Mouse (Mus musculus): ENCODE data around the gene Haus6. TPM values are rescaled to one million over a fixed set of nuclear protein-coding genes. Genes with fewer than 3 reads are reported as not detected.
"Not testable (repeated sequence)": the region's sequence is repeated elsewhere in the genome, so short reads cannot be mapped to it uniquely, and the experiment has no call there.

Gene Haus6
- polyA plus RNA-seq, 1 experiment from 2014 or later, result 12.4 TPM

DNA sequence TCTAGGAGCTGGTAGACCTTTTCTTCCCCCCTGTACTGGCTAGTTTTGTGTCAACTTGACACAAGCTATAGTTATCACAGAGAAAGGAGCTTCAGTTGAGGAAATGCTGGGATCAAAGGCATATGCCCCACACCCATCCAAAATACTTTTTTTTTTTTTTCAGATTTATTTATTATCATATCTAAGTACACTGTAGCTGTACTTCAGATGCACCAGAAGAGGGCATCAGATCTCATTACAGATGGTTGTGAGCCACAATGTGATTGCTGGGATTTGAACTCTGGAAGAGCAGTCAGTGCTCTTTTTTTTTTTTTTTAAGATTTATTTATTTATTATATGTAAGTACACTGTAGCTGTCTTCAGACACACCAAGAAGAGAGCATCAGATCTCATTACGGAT lies 10.7 kb upstream of the Haus6 start:
- H3K9ac ChIP-seq; ATAC-seq (ENCODE audit: insufficient number of reproducible peaks, low FRiP score, low TSS enrichment, low read depth); H3K4me2 ChIP-seq (replicated peaks); H3K36me3 ChIP-seq; H3K9me3 ChIP-seq (replicated peaks); H3K27ac ChIP-seq (replicated peaks); H3K4me3 ChIP-seq (replicated peaks); H3K27me3 ChIP-seq; H3K4me1 ChIP-seq: not testable (repeated sequence)
- 93% methylated on average over 1 of the region's 1 CpGs for WGBS

DNA sequence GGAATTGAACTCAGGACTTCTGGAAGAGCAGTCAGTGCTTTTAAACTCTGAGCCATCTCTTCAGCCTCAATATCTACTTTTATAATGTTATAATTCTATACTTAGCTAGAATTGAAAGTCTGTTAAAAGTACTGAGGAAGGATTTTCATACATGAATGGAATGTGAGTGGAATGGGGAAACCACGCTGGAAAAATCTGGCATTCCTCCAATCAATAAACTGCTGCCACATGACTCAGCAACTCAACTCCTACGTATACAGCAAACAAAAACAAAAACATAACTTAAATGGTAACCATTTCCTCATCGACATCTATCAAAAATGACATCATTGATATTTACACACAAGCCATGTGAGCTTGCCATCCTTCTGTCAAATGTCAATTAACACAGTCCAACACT lies 10.3 kb upstream of the Haus6 start:
- Histone ChIP-seq H3K9ac (no peak overlapping the region), H3K4me2 (replicated peaks) (no peak overlapping the region), H3K36me3 (no peaks in the 10 kb centered on the region), H3K27ac (replicated peaks) (no peak overlapping the region), H3K9me3 (replicated peaks) (no peaks in the 10 kb centered on the region), H3K27me3 (no peaks in the 10 kb centered on the region), H3K4me3 (replicated peaks) (no peak overlapping the region), H3K4me1 (no peaks in the 10 kb centered on the region)
- WGBS, result 44% methylated on average over 3 of the region's 3 CpGs
- ATAC-seq (ENCODE audit: insufficient number of reproducible peaks, low FRiP score, low TSS enrichment, low read depth), result no peak

DNA sequence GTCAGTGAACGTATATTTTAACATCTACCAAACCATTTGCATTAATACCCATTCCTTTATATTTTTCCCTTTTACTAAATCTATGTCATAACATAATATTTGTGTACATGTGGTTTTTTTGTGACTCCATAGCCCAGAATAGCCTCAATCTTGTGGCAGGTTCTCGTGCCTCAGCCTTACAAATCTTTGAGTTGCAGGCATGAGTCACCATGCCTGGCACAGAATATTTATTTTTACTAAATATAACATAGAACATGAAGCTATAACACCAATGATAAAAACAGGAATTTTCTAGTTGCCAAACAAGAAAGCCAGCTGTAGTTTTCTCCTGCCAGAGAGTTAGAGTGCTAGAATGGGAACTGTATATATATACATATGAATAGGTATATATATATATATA lies 8.7 kb upstream of the Haus6 start:
- Histone ChIP-seq H3K4me2 (replicated peaks) (no peak overlapping the region), H3K9me3 (replicated peaks) (no peaks in the 10 kb centered on the region), H3K9ac (no peak overlapping the region), H3K27me3 (no peaks in the 10 kb centered on the region), H3K4me3 (replicated peaks) (no peak overlapping the region), H3K4me1 (no peaks in the 10 kb centered on the region), H3K27ac (replicated peaks) (no peak overlapping the region), H3K36me3 (no peaks in the 10 kb centered on the region)
- no peak for ATAC-seq (ENCODE audit: insufficient number of reproducible peaks, low FRiP score, low TSS enrichment, low read depth)
- WGBS, result 77% methylated on average over 2 of the region's 2 CpGs

DNA sequence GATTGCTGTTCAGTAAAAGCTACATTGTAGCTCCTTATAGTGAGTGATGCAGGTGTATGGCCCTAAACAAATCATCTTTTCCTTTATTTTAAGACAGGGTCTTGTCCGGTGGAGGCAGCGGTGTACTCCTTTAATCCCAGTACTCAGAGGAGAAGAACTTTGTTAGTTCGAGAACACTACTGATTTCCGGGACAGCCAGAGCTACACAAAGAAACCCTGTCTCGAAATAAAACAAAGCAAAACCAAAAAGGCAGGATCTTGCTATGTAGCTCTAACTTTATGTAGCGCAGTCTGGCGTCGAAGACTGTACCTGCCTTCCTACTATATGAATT lies 400 bp upstream of the Haus6 start:
- peak overlapping the region; percentile 93 for H3K4me2 ChIP-seq (replicated peaks)
- H3K4me1 ChIP-seq, result peaks cover 11% of the 10 kb centered on the region
- WGBS, result 36% methylated on average over 8 of the region's 8 CpGs
- peak overlapping the region; percentile 62 for H3K4me3 ChIP-seq (replicated peaks)
- H3K27ac ChIP-seq (replicated peaks), result peak overlapping the region; percentile 84
- H3K36me3 ChIP-seq, result no peaks in the 10 kb centered on the region; the same call in 1 of the 2 replicates
- no peaks in the 10 kb centered on the region for H3K27me3 ChIP-seq
- peak overlapping the region; percentile 34; the same call in 1 of the 2 replicates for H3K9ac ChIP-seq
- no peak for ATAC-seq (ENCODE audit: insufficient number of reproducible peaks, low FRiP score, low TSS enrichment, low read depth)
- no peaks in the 10 kb centered on the region for H3K9me3 ChIP-seq (replicated peaks)

DNA sequence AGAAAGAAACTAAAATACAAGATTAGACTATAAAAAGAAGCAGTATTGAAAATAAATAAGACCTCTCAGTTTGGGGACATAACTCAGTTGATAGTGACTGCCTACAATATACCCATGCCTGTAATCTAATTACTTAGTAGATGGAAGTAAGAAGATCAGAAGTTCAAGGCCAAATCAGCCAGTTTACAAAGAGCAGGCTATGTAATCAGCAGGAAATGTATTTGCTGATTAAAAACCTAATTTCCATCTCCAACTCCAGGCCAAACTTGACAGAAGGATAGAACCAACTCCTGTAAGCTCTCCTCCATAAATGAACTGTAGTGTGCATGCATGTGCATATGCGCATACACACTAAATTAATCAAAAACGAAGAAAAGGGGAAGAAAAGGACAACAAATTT lies 20.6 kb downstream of the Haus6 start:
- no peak for ATAC-seq (ENCODE audit: insufficient number of reproducible peaks, low FRiP score, low TSS enrichment, low read depth)
- Histone ChIP-seq H3K4me1 (no peaks in the 10 kb centered on the region), H3K27ac (replicated peaks) (no peak overlapping the region), H3K4me3 (replicated peaks) (no peak overlapping the region), H3K27me3 (no peaks in the 10 kb centered on the region), H3K4me2 (replicated peaks) (no peak overlapping the region), H3K9ac (no peak overlapping the region), H3K36me3 (peaks cover 35% of the 10 kb centered on the region), H3K9me3 (replicated peaks) (no peaks in the 10 kb centered on the region)
- WGBS, result 93% methylated on average over 2 of the region's 2 CpGs

DNA sequence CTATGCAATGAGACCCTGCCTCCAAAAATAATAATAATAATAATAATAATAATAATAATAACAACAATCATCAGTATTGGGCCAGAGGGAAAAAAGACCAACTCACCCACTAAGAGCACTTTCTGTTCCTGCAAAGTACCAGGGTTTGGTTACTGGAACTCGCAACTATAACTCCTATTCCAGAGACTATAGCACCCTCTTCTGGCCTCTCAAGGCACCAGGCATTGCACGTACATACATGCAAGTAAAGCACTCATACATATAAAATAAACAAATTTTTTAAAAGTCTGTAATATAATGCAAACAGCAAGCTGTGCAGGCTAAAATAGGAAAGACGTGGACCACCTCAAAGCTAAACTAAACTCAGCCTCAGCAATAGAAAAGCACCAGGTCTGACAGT lies 23.6 kb downstream of the Haus6 start:
- no peak overlapping the region for H3K4me2 ChIP-seq (replicated peaks)
- no peaks in the 10 kb centered on the region for H3K9me3 ChIP-seq (replicated peaks)
- no peaks in the 10 kb centered on the region for H3K4me1 ChIP-seq
- no peak overlapping the region for H3K27ac ChIP-seq (replicated peaks)
- 92% methylated on average over 3 of the region's 3 CpGs for WGBS
- H3K36me3 ChIP-seq, result peaks cover 54% of the 10 kb centered on the region
- no peak overlapping the region for H3K9ac ChIP-seq
- H3K27me3 ChIP-seq, result no peaks in the 10 kb centered on the region
- no peak for ATAC-seq (ENCODE audit: insufficient number of reproducible peaks, low FRiP score, low TSS enrichment, low read depth)
- H3K4me3 ChIP-seq (replicated peaks), result no peak overlapping the region

DNA sequence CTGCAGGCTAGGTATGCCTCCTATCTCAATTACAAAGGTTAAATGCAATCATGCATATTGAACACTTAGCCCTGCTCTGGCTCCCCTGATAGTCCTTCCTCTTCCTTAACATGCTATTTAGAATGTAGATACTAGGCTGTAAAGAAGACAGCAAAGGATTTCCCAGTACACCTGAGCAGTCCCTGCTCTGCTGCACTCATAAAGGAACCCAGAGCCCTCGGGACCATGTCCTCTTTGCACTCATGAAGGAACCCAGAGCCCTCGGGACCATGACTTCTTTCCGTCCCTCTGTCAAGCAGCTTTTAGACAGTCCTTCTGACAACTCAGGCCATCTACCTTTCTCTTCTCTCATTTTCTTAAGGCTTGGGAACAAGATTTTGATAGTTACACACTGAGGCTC lies 31.3 kb downstream of the Haus6 start:
- 83% methylated on average over 3 of the region's 3 CpGs for WGBS
- no peak for ATAC-seq (ENCODE audit: insufficient number of reproducible peaks, low FRiP score, low TSS enrichment, low read depth)
- no peaks in the 10 kb centered on the region for H3K9me3 ChIP-seq (replicated peaks)

DNA sequence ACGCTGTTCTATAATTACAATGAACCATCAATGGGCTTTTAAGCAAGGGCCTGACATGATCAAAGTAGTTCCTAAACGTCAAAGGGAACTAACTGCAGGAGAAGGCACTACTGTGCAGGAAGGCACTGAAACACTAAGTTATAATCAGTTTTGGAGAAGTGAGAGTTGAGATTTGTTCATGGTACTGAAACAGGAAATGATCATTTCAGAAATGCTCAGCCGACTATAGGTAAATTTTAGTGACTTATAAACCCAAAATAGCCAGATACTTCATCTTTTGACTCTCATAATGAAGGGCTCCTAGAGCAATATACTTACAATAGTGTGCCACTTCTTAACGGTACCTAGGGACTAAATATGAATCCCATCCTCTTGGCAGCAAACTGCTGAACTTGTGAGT lies 31.8 kb downstream of the Haus6 start:
- no peak overlapping the region for H3K4me3 ChIP-seq (replicated peaks)
- WGBS, result 56% methylated on average over 4 of the region's 4 CpGs
- H3K27me3 ChIP-seq, result no peaks in the 10 kb centered on the region
- peaks cover 26% of the 10 kb centered on the region for H3K36me3 ChIP-seq
- H3K27ac ChIP-seq (replicated peaks), result no peak overlapping the region
- H3K4me2 ChIP-seq (replicated peaks), result no peak overlapping the region
- no peak for ATAC-seq (ENCODE audit: insufficient number of reproducible peaks, low FRiP score, low TSS enrichment, low read depth)
- no peak overlapping the region for H3K9ac ChIP-seq
- H3K4me1 ChIP-seq, result peaks cover 15% of the 10 kb centered on the region
- no peaks in the 10 kb centered on the region for H3K9me3 ChIP-seq (replicated peaks)

More for the DNA sequence above, 31.3 kb downstream of the Haus6 start:
- H3K36me3 ChIP-seq, result peaks cover 31% of the 10 kb centered on the region
- H3K4me2 ChIP-seq (replicated peaks), result no peak overlapping the region
- H3K27ac ChIP-seq (replicated peaks), result no peak overlapping the region
- H3K9ac ChIP-seq, result no peak overlapping the region
- H3K27me3 ChIP-seq, result no peaks in the 10 kb centered on the region
- H3K4me1 ChIP-seq, result peaks cover 15% of the 10 kb centered on the region
- H3K4me3 ChIP-seq (replicated peaks), result no peak overlapping the region

DNA sequence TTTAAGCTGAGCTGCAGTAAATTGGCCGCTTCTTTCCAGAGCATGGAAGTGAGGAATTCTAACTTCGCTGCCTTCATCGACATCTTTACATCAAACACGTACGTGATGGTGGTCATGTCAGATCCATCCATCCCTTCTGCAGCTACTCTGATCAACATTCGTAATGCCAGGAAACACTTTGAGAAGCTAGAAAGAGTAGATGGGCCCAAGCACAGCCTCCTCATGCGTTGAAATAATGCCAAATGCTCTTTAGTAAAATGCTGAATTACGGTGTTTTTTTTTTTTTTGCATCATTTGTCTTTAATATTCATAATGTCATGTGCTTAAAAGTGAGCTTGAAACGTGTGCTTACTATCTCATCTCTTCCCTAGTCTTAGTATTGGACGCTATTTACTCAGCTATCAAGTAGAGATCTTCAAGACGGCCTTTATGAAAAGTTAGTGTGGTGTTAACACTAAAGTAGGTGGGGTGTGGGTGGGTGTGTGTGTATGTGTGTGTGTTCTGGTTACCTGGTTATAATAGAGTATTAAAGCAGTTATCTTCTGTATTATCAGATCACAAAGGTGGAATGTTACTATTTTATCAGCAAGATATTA lies 35.1 kb downstream of the Haus6 start:
- ATAC-seq (ENCODE audit: insufficient number of reproducible peaks, low FRiP score, low TSS enrichment, low read depth), result no peak
- Histone ChIP-seq H3K27ac (replicated peaks) (peak overlapping the region; percentile 99), H3K36me3 (0 out of 2 replicates have a peak, but pooled peaks cover 8% of the 10 kb centered on the region)

DNA sequence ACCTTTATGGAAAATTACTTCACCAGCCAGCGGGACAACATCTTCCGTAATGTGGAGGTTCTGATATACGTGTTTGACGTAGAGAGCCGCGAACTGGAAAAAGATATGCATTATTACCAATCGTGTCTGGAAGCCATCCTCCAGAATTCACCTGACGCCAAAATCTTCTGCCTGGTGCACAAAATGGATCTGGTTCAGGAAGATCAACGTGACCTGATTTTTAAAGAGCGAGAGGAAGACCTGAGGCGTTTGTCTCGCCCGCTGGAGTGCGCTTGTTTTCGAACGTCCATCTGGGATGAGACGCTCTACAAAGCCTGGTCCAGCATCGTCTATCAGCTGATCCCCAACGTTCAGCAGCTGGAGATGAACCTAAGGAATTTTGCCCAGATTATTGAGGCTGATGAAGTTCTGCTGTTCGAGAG lies 35.7 kb downstream of the Haus6 start:
- Histone ChIP-seq H3K4me2 (replicated peaks) (peak overlapping the region; percentile 80), H3K4me3 (replicated peaks) (peak overlapping the region; percentile 97), H3K9me3 (replicated peaks) (no peaks in the 10 kb centered on the region), H3K27ac (replicated peaks) (peak overlapping the region; percentile 99), H3K36me3 (0 out of 2 replicates have a peak, but pooled peaks cover 8% of the 10 kb centered on the region), H3K9ac (peak overlapping the region; percentile 97), H3K27me3 (no peaks in the 10 kb centered on the region), H3K4me1 (peaks cover 15% of the 10 kb centered on the region)
- under 1% methylated on average over 20 of the region's 20 CpGs for WGBS
- no peak for ATAC-seq (ENCODE audit: insufficient number of reproducible peaks, low FRiP score, low TSS enrichment, low read depth)

More for the DNA sequence above, 35.1 kb downstream of the Haus6 start:
- Histone ChIP-seq H3K9me3 (replicated peaks) (no peaks in the 10 kb centered on the region), H3K27me3 (no peaks in the 10 kb centered on the region), H3K9ac (peak overlapping the region; percentile 97), H3K4me2 (replicated peaks) (peak overlapping the region; percentile 80), H3K4me1 (peaks cover 15% of the 10 kb centered on the region), H3K4me3 (replicated peaks) (peak overlapping the region; percentile 97)
- 9% methylated on average over 11 of the region's 11 CpGs for WGBS

DNA sequence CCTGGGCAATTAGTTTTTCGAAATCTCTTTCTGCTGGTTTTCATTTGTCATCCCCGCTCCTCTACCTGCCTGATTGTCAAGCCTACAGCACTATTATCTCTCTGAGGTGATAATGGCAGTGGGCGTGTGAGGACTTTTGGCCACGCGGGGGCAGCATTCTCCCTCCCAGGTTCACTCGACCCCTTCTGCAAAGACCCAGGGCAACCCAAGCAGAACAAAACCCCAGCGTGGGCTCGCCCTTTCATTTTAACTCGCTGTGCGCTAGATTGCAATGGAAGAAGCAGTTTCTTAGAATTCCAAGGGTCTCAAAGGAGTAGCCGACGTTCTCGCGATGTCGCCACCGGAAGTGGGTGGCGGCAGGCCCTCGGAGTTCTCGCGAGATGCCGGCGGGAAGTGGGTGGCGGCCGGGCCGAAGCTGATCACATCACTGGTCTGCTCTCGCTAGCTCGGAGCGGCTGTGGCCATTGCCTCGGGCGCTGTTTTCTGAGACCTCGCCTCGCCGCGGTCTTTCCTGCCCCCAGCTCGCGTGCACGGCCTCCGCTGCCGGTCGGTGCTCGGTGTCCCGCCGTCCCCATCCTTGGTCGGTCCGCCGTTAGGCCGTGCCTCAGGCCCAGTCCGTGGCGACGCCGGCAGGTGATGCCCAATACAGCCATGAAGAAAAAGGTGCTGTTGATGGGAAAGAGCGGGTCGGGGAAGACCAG lies 36.4 kb downstream of the Haus6 start, which contains the start of gene Rraga:
Rraga (plus strand) TSS at position 386 of the 701 bp plus-strand sequence.
- Histone ChIP-seq H3K4me1 (peaks cover 15% of the 10 kb centered on the region), H3K9me3 (replicated peaks) (no peaks in the 10 kb centered on the region), H3K36me3 (0 out of 2 replicates have a peak, but pooled peaks cover 8% of the 10 kb centered on the region), H3K9ac (peak within 1 kb of the TSS; percentile 97), H3K4me3 (replicated peaks) (peak within 1 kb of the TSS; percentile 97), H3K4me2 (replicated peaks) (peak within 1 kb of the TSS; percentile 80), H3K27me3 (no peaks in the 10 kb centered on the region), H3K27ac (replicated peaks) (peak within 1 kb of the TSS; percentile 99)
- peak; percentile 96 for ATAC-seq (ENCODE audit: insufficient number of reproducible peaks, low FRiP score, low TSS enrichment, low read depth)
- under 1% methylated on average over 53 of the region's 53 CpGs for WGBS
